Mouse (Mus musculus) liver, embryonic 14.5 days (tissue): ENCODE measurements around the gene Nop53. TPM values are rescaled to one million over a fixed set of nuclear protein-coding genes. Genes with fewer than 3 reads are reported as not detected.
A peak's percentile ranks its signal among the peaks of the same experiment; 100 is the strongest.

Source experiments
- ATAC-seq: fragments of 200-750 bp; cut with Nextera tagmentation; 2 replicates; pipeline ENCODE4 v1.8.0; 2017; ENCODE audit warnings: moderate number of reproducible peaks, mild to moderate bottlenecking, moderate library complexity; ENCODE audit not compliant: insufficient read depth
- DNase-seq, 3 experiments: peaks; one replicate each; pipeline ENCODE4 v3.0.0-alpha.2; 2012 to 2013; ENCODE audit warnings: low read depth in 3 of 3, low spot score in 3 of 3
- H3K27ac ChIP-seq: fragments of 300-500 bp; sonication (generic); 2 replicates; pipeline ENCODE4 v1.5.1; 2014; ENCODE audit warnings: moderate library complexity, mild to moderate bottlenecking, control low read depth, inconsistent platforms
- H3K27me3 ChIP-seq: fragments of 300-500 bp; sonication (generic); 2 replicates; pipeline ENCODE4 v1.6.1; 2014; ENCODE audit warnings: mild to moderate bottlenecking, low read length, moderate library complexity; ENCODE audit not compliant: control insufficient read depth, insufficient read depth
- H3K36me3 ChIP-seq: fragments of 300-500 bp; sonication (generic); replicated peaks from 2 replicates; pipeline ENCODE4 v1.6.1; 2014; ENCODE audit warnings: low read depth; ENCODE audit not compliant: control insufficient read depth, insufficient read depth
- H3K4me1 ChIP-seq, 2 experiments: fragments of 200-500 bp in 1 of 2; fragments of 300-500 bp in 1 of 2; sonication (generic) in 1 of 2; replicated peaks; 2 replicates each; pipeline ENCODE4 v1.6.1; 2012 to 2014; ENCODE audit warnings: antibody characterized with exemption in 1 of 2, inconsistent platforms in 1 of 2, low read length in 1 of 2; ENCODE audit not compliant: control insufficient read depth in 2 of 2, insufficient read depth in 2 of 2
- H3K4me2 ChIP-seq: fragments of 300-500 bp; sonication (generic); 2 replicates; pipeline ENCODE4 v1.6.1; 2014; ENCODE audit warnings: low read depth, mild to moderate bottlenecking, control low read depth, moderate library complexity
- H3K4me3 ChIP-seq, 2 experiments: fragments of 200-500 bp in 1 of 2; fragments of 300-500 bp in 1 of 2; sonication (generic) in 1 of 2; 2 replicates each; pipeline ENCODE4 v1.5.1; 2012 to 2014; ENCODE audit warnings: low read depth in 2 of 2, low read length in 2 of 2, mild to moderate bottlenecking in 2 of 2, control low read depth in 1 of 2, inconsistent platforms in 1 of 2, moderate library complexity in 1 of 2; ENCODE audit not compliant: insufficient read depth in 1 of 2
- H3K9ac ChIP-seq: fragments of 300-500 bp; sonication (generic); replicated peaks from 2 replicates; pipeline ENCODE4 v1.6.1; 2014; ENCODE audit warnings: mild to moderate bottlenecking, control low read depth, moderate library complexity
- H3K9me3 ChIP-seq: fragments of 300-500 bp; sonication (generic); 2 replicates; pipeline ENCODE4 v1.6.1; 2016; ENCODE audit warnings: low read length, mixed read lengths; ENCODE audit not compliant: control insufficient read depth
- CTCF ChIP-seq: IDR thresholded peaks from 2 replicates; pipeline ENCODE4 v1.5.1; 2016; ENCODE audit warnings: antibody characterized with exemption, low read depth, control low read depth
- EP300 ChIP-seq: IDR thresholded peaks from 2 replicates; pipeline ENCODE4 v1.6.1; 2016; ENCODE audit warnings: antibody characterized with exemption, low read depth
- WGBS: fragments of 180-500 bp; shearing (Covaris S2); extraction: QIAGEN DNeasy Blood & Tissue Kit; methylation state at CpG from one replicate; pipeline ENCODE4 v1.1.7; 2014; ENCODE audit not compliant: insufficient replicate concordance; 5-methylcytosine and 5-hydroxymethylcytosine counted together
- polyA plus RNA-seq, 2 experiments: library from polyadenylated mRNA; depleted of rRNA in 1 of 2; stranded (reverse) in 1 of 2; unstranded in 1 of 2; fragments of >200 nt; fragmentation: Nextera tagmentation in 1 of 2; extraction: Ambion mirVana in 1 of 2; gene quantifications; 2 replicates each; pipeline versions ENCODE4 v1.2.1 to v1.2.3; 2012 to 2014

Nop53 gene
- polyA plus RNA-seq, 2 experiments = 56.9 to 75.9 TPM

GRCm38 (mm10) chr7:15954978-15955443, 9.1 kb upstream of the Nop53 start:
- 1% methylated on average over 21 of the region's 21 CpGs for WGBS
- H3K36me3 ChIP-seq = no peaks in the 10 kb centered on the region
- peak overlapping the region; percentile 56 for H3K27ac ChIP-seq
- H3K4me2 ChIP-seq = peak overlapping the region; percentile 67
- peak; percentile 65 for ATAC-seq
- H3K4me3 ChIP-seq = peak overlapping the region; percentile 34 to 44
- DNase-seq = peak; percentile 49 to 60 (median 49)
- no peaks in the 10 kb centered on the region; the same call in 1 of the 2 replicates for H3K27me3 ChIP-seq
- TF ChIP-seq EP300 (no peak), CTCF (no peak)
- H3K9ac ChIP-seq = peak overlapping the region; percentile 23; the same call in 1 of the 2 replicates
- peaks cover 44 to 49% of the 10 kb centered on the region in 2 experiments for H3K4me1 ChIP-seq
- no peaks in the 10 kb centered on the region for H3K9me3 ChIP-seq

- Histone ChIP-seq H3K4me3 (no peak overlapping the region), H3K27me3 (no peaks in the 10 kb centered on the region; the same call in 1 of the 2 replicates), H3K9me3 (no peaks in the 10 kb centered on the region), H3K4me2 (peak overlapping the region; percentile 67), H3K27ac (peak overlapping the region; percentile 56), H3K4me1 (peaks cover 44 to 49% of the 10 kb centered on the region in 2 experiments), H3K36me3 (no peaks in the 10 kb centered on the region), H3K9ac (0 out of 2 replicates have a peak overlapping the region, but pooled peaks have one; percentile 9)
- ATAC-seq (peak; percentile 67), DNase-seq (peak in 2 of 3 experiments; percentile 40 to 58)
- TF ChIP-seq EP300 (peak; percentile 36; the same call in 1 of the 2 replicates), CTCF (no peak)
- WGBS = 18% methylated on average over 7 of the region's 7 CpGs
These were observed 8.6 kb upstream of the Nop53 start for GRCm38 (mm10) chr7:15954436-15954835.

- H3K9me3 ChIP-seq = no peaks in the 10 kb centered on the region
- H3K27me3 ChIP-seq = no peaks in the 10 kb centered on the region; the same call in 1 of the 2 replicates
- H3K27ac ChIP-seq = peak overlapping the region; percentile 62
- 38% methylated on average over 13 of the region's 13 CpGs for WGBS
- no peaks in the 10 kb centered on the region for H3K36me3 ChIP-seq
- H3K4me2 ChIP-seq = no peak overlapping the region
- H3K4me1 ChIP-seq = peaks cover 48 to 55% of the 10 kb centered on the region in 2 experiments
- H3K9ac ChIP-seq = no peak overlapping the region
- peak in 1 of 3 experiments; percentile 36 for DNase-seq
- TF ChIP-seq EP300 (peak; percentile 36; the same call in 1 of the 2 replicates), CTCF (peak; percentile 78)
- no peak overlapping the region for H3K4me3 ChIP-seq
- no peak for ATAC-seq
These were observed 7.6 kb upstream of the Nop53 start for GRCm38 (mm10) chr7:15953307-15954074.

GRCm38 (mm10) chr7:15952416-15952815, 6.5 kb upstream of the Nop53 start:
- Histone ChIP-seq H3K27me3 (no peaks in the 10 kb centered on the region; the same call in 1 of the 2 replicates), H3K4me1 (peaks cover 54 to 62% of the 10 kb centered on the region in 2 experiments), H3K36me3 (no peaks in the 10 kb centered on the region), H3K4me2 (peak overlapping the region; percentile 16), H3K4me3 (no peak overlapping the region), H3K9me3 (no peaks in the 10 kb centered on the region), H3K9ac (no peak overlapping the region), H3K27ac (peak overlapping the region; percentile 62)
- ATAC-seq = peak; percentile 80
- no peak for TF ChIP-seq CTCF
- TF ChIP-seq EP300 = peak; percentile 84
- 31% methylated on average over 3 of the region's 3 CpGs for WGBS
- peak; percentile 85 to 86 (median 85) for DNase-seq

GRCm38 (mm10) chr7:15950008-15950407, 4.1 kb upstream of the Nop53 start:
- Histone ChIP-seq H3K4me2 (no peak overlapping the region), H3K4me1 (peaks cover 58 to 67% of the 10 kb centered on the region in 2 experiments), H3K27ac (no peak overlapping the region), H3K4me3 (no peak overlapping the region), H3K36me3 (no peaks in the 10 kb centered on the region), H3K27me3 (no peaks in the 10 kb centered on the region; the same call in 1 of the 2 replicates), H3K9ac (no peak overlapping the region), H3K9me3 (no peaks in the 10 kb centered on the region)
- DNase-seq (no peak), ATAC-seq (no peak)
- TF ChIP-seq CTCF (no peak), EP300 (no peak)
- WGBS = 82% methylated on average over 15 of the region's 15 CpGs
